Mouse (Mus musculus) MEL (cell line): Measurements from ENCODE around the gene Chrm4. TPM values are rescaled to one million over a fixed set of nuclear protein-coding genes. Genes with fewer than 3 reads are reported as not detected.

Source experiments
- DNase-seq: peaks from one replicate; pipeline ENCODE4 v3.0.0; 2011; ENCODE audit warnings: low read depth, low spot score
- H3K27ac ChIP-seq: 2 replicates; pipeline ENCODE4 v1.5.1; 2012; ENCODE audit warnings: low read depth, mild to moderate bottlenecking, control low read depth, low read length, moderate library complexity; ENCODE audit not compliant: control insufficient read depth
- H3K27me3 ChIP-seq, 2 experiments: fragments of 150-350 bp in 1 of 2; sonication (generic) in 1 of 2; 2 replicates each; pipeline ENCODE4 v1.6.1; 2012; ENCODE audit warnings: low read length in 2 of 2, mild to moderate bottlenecking in 2 of 2, improper control_type of control experiment in 1 of 2, moderate library complexity in 1 of 2; ENCODE audit not compliant: insufficient read depth in 2 of 2, control insufficient read depth in 1 of 2
- H3K36me3 ChIP-seq, 2 experiments: 2 replicates each; pipeline ENCODE4 v1.6.1; 2012 to 2014; ENCODE audit warnings: low read length in 2 of 2, improper control_type of control experiment in 1 of 2, inconsistent platforms in 1 of 2, mild to moderate bottlenecking in 1 of 2; ENCODE audit not compliant: insufficient read depth in 2 of 2, control insufficient read depth in 1 of 2
- H3K4me1 ChIP-seq, 2 experiments: fragments of 150-350 bp in 1 of 2; sonication (generic) in 1 of 2; 2 replicates each; pipeline ENCODE4 v1.6.1; 2012; ENCODE audit warnings: low read length in 2 of 2, improper control_type of control experiment in 1 of 2, mild to moderate bottlenecking in 1 of 2; ENCODE audit not compliant: insufficient read depth in 2 of 2, control insufficient read depth in 1 of 2
- H3K4me3 ChIP-seq, 2 experiments: fragments of 150-350 bp in 1 of 2; sonication (generic) in 1 of 2; 2 replicates each; pipeline ENCODE4 v1.5.1; 2012; ENCODE audit warnings: low read depth in 2 of 2, low read length in 2 of 2, mild to moderate bottlenecking in 2 of 2, moderate library complexity in 2 of 2, control low read depth in 1 of 2, improper control_type of control experiment in 1 of 2; ENCODE audit not compliant: control insufficient read depth in 1 of 2, insufficient read depth in 1 of 2
- H3K79me2 ChIP-seq: 2 replicates; pipeline ENCODE4 v1.6.1; 2012; ENCODE audit warnings: mild to moderate bottlenecking, low read length, moderate library complexity; ENCODE audit not compliant: control insufficient read depth, poor library complexity, insufficient read depth
- H3K9ac ChIP-seq: 2 replicates; pipeline ENCODE4 v1.6.1; 2012; ENCODE audit warnings: low read depth, mild to moderate bottlenecking, control low read depth, low read length, moderate library complexity; ENCODE audit not compliant: control insufficient read depth, poor library complexity, severe bottlenecking
- H3K9me3 ChIP-seq: fragments of 150-350 bp; sonication (generic); replicated peaks from 2 replicates; pipeline ENCODE4 v1.6.1; 2012; ENCODE audit warnings: mild to moderate bottlenecking, low read length, improper control_type of control experiment, moderate library complexity; ENCODE audit not compliant: insufficient read depth
- CHD1 ChIP-seq: IDR thresholded peaks from 2 replicates; pipeline ENCODE4 v1.6.1; 2012; ENCODE audit warnings: low read depth, mild to moderate bottlenecking, inconsistent platforms, low read length, improper control_type of control experiment
- CHD2 ChIP-seq: IDR thresholded peaks from 2 replicates; pipeline ENCODE4 v1.6.1; 2011; ENCODE audit warnings: low read length, improper control_type of control experiment
- E2F4 ChIP-seq: IDR thresholded peaks from 2 replicates; pipeline ENCODE4 v1.6.1; 2011; ENCODE audit warnings: low read depth, low read length, improper control_type of control experiment, borderline replicate concordance
- ELF1 ChIP-seq: IDR thresholded peaks from 2 replicates; pipeline ENCODE4 v1.6.1; 2014; ENCODE audit warnings: low read depth, mild to moderate bottlenecking, inconsistent platforms, low read length, improper control_type of control experiment, moderate library complexity
- EP300 ChIP-seq, 2 experiments: IDR thresholded peaks; 2 replicates each; pipeline ENCODE4 v1.6.1; 2011; ENCODE audit warnings: improper control_type of control experiment in 2 of 2, low read length in 2 of 2, low read depth in 1 of 2, mild to moderate bottlenecking in 1 of 2
- ETS1 ChIP-seq: IDR thresholded peaks from 2 replicates; pipeline ENCODE4 v1.6.1; 2012; ENCODE audit warnings: low read depth, mild to moderate bottlenecking, inconsistent platforms, low read length, improper control_type of control experiment, moderate library complexity
- GATA1 ChIP-seq: IDR thresholded peaks from 2 replicates; pipeline ENCODE4 v1.6.1; 2011; ENCODE audit warnings: low read depth, low read length, improper control_type of control experiment
- JUND ChIP-seq: IDR thresholded peaks from 2 replicates; pipeline ENCODE4 v1.6.1; 2011; ENCODE audit warnings: low read depth, mild to moderate bottlenecking, improper control_type of control experiment, low read length
- MAFK ChIP-seq: IDR thresholded peaks from 2 replicates; pipeline ENCODE4 v1.6.1; 2011; ENCODE audit warnings: low read depth, mild to moderate bottlenecking, low read length, improper control_type of control experiment, borderline replicate concordance
- MAX ChIP-seq: IDR thresholded peaks from 2 replicates; pipeline ENCODE4 v1.6.1; 2011; ENCODE audit warnings: low read length, improper control_type of control experiment
- MXI1 ChIP-seq: IDR thresholded peaks from 2 replicates; pipeline ENCODE4 v1.6.1; 2011; ENCODE audit warnings: mild to moderate bottlenecking, low read depth, low read length, improper control_type of control experiment
- MYC ChIP-seq: IDR thresholded peaks from 2 replicates; pipeline ENCODE4 v1.6.1; 2011; ENCODE audit warnings: low read depth, mild to moderate bottlenecking, low read length, improper control_type of control experiment, moderate library complexity
- NELFE ChIP-seq: IDR thresholded peaks from 2 replicates; pipeline ENCODE4 v1.6.1; 2011; ENCODE audit warnings: low read depth, low read length, improper control_type of control experiment
- POLR2AphosphoS5 ChIP-seq: IDR thresholded peaks from 2 replicates; pipeline ENCODE4 v1.6.1; 2012; ENCODE audit warnings: low read depth, borderline replicate concordance, mild to moderate bottlenecking, inconsistent platforms, low read length, moderate library complexity, mixed read lengths
- RCOR1 ChIP-seq: IDR thresholded peaks from 2 replicates; pipeline ENCODE4 v1.6.1; 2012; ENCODE audit warnings: low read depth, mild to moderate bottlenecking, inconsistent platforms, low read length, improper control_type of control experiment
- SIN3A ChIP-seq: IDR thresholded peaks from 2 replicates; pipeline ENCODE4 v1.6.1; 2012; ENCODE audit warnings: low read length, improper control_type of control experiment, inconsistent platforms
- SMC3 ChIP-seq: IDR thresholded peaks from 2 replicates; pipeline ENCODE4 v1.6.1; 2011; ENCODE audit warnings: low read depth, low read length, improper control_type of control experiment
- TAL1 ChIP-seq: IDR thresholded peaks from 2 replicates; pipeline ENCODE4 v1.6.1; 2012; ENCODE audit warnings: mild to moderate bottlenecking, inconsistent platforms, low read length, moderate library complexity, mixed read lengths
- TCF12 ChIP-seq: IDR thresholded peaks from 2 replicates; pipeline ENCODE4 v1.6.1; 2014; ENCODE audit warnings: low read depth, mild to moderate bottlenecking, inconsistent platforms, low read length, improper control_type of control experiment, moderate library complexity
- USF1 ChIP-seq: IDR thresholded peaks from 2 replicates; pipeline ENCODE4 v1.6.1; 2014; ENCODE audit warnings: low read depth, mild to moderate bottlenecking, inconsistent platforms, low read length, improper control_type of control experiment, moderate library complexity
- ZNF384 ChIP-seq: IDR thresholded peaks from 2 replicates; pipeline ENCODE4 v1.6.1; 2012; ENCODE audit warnings: low read depth, mild to moderate bottlenecking, inconsistent platforms, low read length, improper control_type of control experiment
- polyA plus RNA-seq, 2 experiments: library from polyadenylated mRNA; stranded (reverse) in 1 of 2; unstranded in 1 of 2; fragments of >175 nt in 1 of 2; fragments of >200 nt in 1 of 2; gene quantifications; 2 replicates each; pipeline versions ENCODE4 v1.2.1 to v1.2.4; 2012; ENCODE audit warnings: low replicate concordance in 2 of 2, low read depth in 1 of 2; ENCODE audit not compliant: insufficient read length in 2 of 2, insufficient read depth in 1 of 2, missing spikeins in 1 of 2
- total RNA-seq: library from RNA; depleted of rRNA; stranded (reverse); fragments of 300-350 nt; gene quantifications from 2 replicates; pipeline ENCODE4 v1.2.3, GENCODE M21; 2012

The Chrm4 gene
- total and polyA plus RNA-seq, 3 experiments: 21.5 to 29.0 TPM; not detected in 1

- peaks cover 15 to 41% of the 10 kb centered on the region in 2 experiments; a peak in 3 of 4 replicates for H3K4me1 ChIP-seq
- H3K4me3 ChIP-seq: peak overlapping the region; percentile 35 to 61
- no peaks in the 10 kb centered on the region for H3K27me3 ChIP-seq
- no peaks in the 10 kb centered on the region for H3K9me3 ChIP-seq
- peak overlapping the region; percentile 71 for H3K9ac ChIP-seq
- peaks cover 2 to 23% of the 10 kb centered on the region in 2 experiments; a peak in 3 of 4 replicates for H3K36me3 ChIP-seq
- H3K79me2 ChIP-seq: peaks cover 43% of the 10 kb centered on the region
- H3K27ac ChIP-seq: peak overlapping the region; percentile 94
- TF ChIP-seq MAX: peak; percentile 48; the same call in 1 of the 2 replicates
- TF ChIP-seq ZNF384: no peak
- peak; percentile 55; the same call in 1 of the 2 replicates for TF ChIP-seq MXI1
- TF ChIP-seq CHD2: no peak
- no peak for TF ChIP-seq TCF12
- TF ChIP-seq SMC3: no peak
- no peak for TF ChIP-seq GATA1
- no peak for TF ChIP-seq USF1
- TF ChIP-seq E2F4: no peak
- TF ChIP-seq, all 39 proteins: peak for 2
- DNase-seq: peak; percentile 57
These were observed 20.5 kb downstream of the Chrm4 start for GRCm38 (mm10) chr2:91947397-91948150.

GRCm38 (mm10) chr2:91948151-91948509, 21.1 kb downstream of the Chrm4 start:
- Histone ChIP-seq H3K4me3 (peak overlapping the region; percentile 61 to 90), H3K9ac (peak overlapping the region; percentile 71), H3K27ac (peak overlapping the region; percentile 94), H3K4me1 (peaks cover 15 to 41% of the 10 kb centered on the region in 2 experiments; a peak in 3 of 4 replicates), H3K27me3 (no peaks in the 10 kb centered on the region), H3K9me3 (no peaks in the 10 kb centered on the region), H3K79me2 (peaks cover 43% of the 10 kb centered on the region), H3K36me3 (peaks cover 2 to 23% of the 10 kb centered on the region in 2 experiments; a peak in 3 of 4 replicates)
- peak; percentile 53 to 84; a peak in 3 of 4 replicates for TF ChIP-seq EP300 (IDR thresholded peaks at IDR 0.05; ENCODE audit: low read depth in 1 of 2, low read length in 2 of 2)
- TF ChIP-seq MXI1: no peak
- no peak for TF ChIP-seq CHD1
- TF ChIP-seq TCF12: peak; percentile 87
- peak; percentile 84 for TF ChIP-seq TAL1
- TF ChIP-seq SMC3: no peak
- no peak for TF ChIP-seq NELFE
- TF ChIP-seq POLR2AphosphoS5: no peak
- TF ChIP-seq MYC: no peak
- TF ChIP-seq SIN3A: no peak
- no peak for TF ChIP-seq ELF1
- peak; percentile 34; the same call in 1 of the 2 replicates for TF ChIP-seq RCOR1
- TF ChIP-seq ETS1: peak; percentile 69
- peak; percentile 88 for TF ChIP-seq GATA1
- TF ChIP-seq JUND: no peak
- no peak for TF ChIP-seq MAFK
- DNase-seq: peak; percentile 65
